Mouse (Mus musculus) limb, embryonic 11.5 days (tissue): ENCODE data around the gene Sgms1. TPM values are rescaled to one million over a fixed set of nuclear protein-coding genes. Genes with fewer than 3 reads are reported as not detected.

Experiments
- ATAC-seq: fragments of 200-750 bp; cut with Nextera tagmentation; 2 replicates; pipeline ENCODE4 v1.8.0; 2017; ENCODE audit warnings: low read depth; ENCODE audit not compliant: insufficient number of reproducible peaks, low FRiP score, low TSS enrichment
- DNase-seq: peaks from one replicate; pipeline ENCODE4 v3.0.0-alpha.2; 2015; ENCODE audit warnings: low spot score
- H3K27ac ChIP-seq: fragments of 300-500 bp; sonication (generic); replicated peaks from 2 replicates; pipeline ENCODE4 v1.5.1; 2014; ENCODE audit warnings: low read depth, mild to moderate bottlenecking, low read length
- H3K27me3 ChIP-seq: fragments of 300-500 bp; sonication (generic); 2 replicates; pipeline ENCODE4 v1.6.1; 2014; ENCODE audit warnings: mild to moderate bottlenecking, low read length, mixed read lengths; ENCODE audit not compliant: control insufficient read depth, insufficient read depth
- H3K36me3 ChIP-seq: fragments of 300-500 bp; sonication (generic); 2 replicates; pipeline ENCODE4 v1.6.1; 2014; ENCODE audit warnings: mild to moderate bottlenecking, low read length, moderate library complexity, mixed read lengths; ENCODE audit not compliant: control insufficient read depth, insufficient read depth
- H3K4me1 ChIP-seq: fragments of 300-500 bp; sonication (generic); 2 replicates; pipeline ENCODE4 v1.6.1; 2014; ENCODE audit warnings: low read length, mixed read lengths; ENCODE audit not compliant: control insufficient read depth, insufficient read depth
- H3K4me2 ChIP-seq: fragments of 300-500 bp; sonication (generic); 2 replicates; pipeline ENCODE4 v1.6.1; 2014; ENCODE audit warnings: low read depth, mild to moderate bottlenecking, moderate library complexity; ENCODE audit not compliant: severe bottlenecking
- H3K4me3 ChIP-seq: fragments of 300-500 bp; sonication (generic); 2 replicates; pipeline ENCODE4 v1.5.1; 2014; ENCODE audit warnings: low read depth, low read length
- H3K9ac ChIP-seq: fragments of 300-500 bp; sonication (generic); 2 replicates; pipeline ENCODE4 v1.6.1; 2014; ENCODE audit warnings: mild to moderate bottlenecking, low read length
- H3K9me3 ChIP-seq: fragments of 300-500 bp; sonication (generic); 2 replicates; pipeline ENCODE4 v1.6.1; 2016; ENCODE audit warnings: low read length; ENCODE audit not compliant: control insufficient read depth
- WGBS: fragments of 180-500 bp; shearing (Covaris S2); extraction: QIAGEN DNeasy Blood & Tissue Kit; methylation state at CpG from one replicate; pipeline ENCODE4 v1.1.7; 2014; 5-methylcytosine and 5-hydroxymethylcytosine counted together
- polyA plus RNA-seq: library from polyadenylated mRNA; unstranded; fragments of >200 nt; fragmentation: Nextera tagmentation; extraction: Ambion mirVana; gene quantifications from 2 replicates; pipeline ENCODE4 v1.2.1, GENCODE M21; 2014

The Sgms1 gene
- polyA plus RNA-seq, 1 experiment from 2014 or later, result 13.5 TPM

GRCm38 (mm10) chr19:32388191-32388921 is 1.2 kb downstream of the Sgms1 start:
- ATAC-seq, result peak; percentile 85

GRCm38 (mm10) chr19:32387403-32388190 is 1.9 kb downstream of the Sgms1 start:
- 0 out of 2 replicates have a peak, but pooled peaks cover 3% of the 10 kb centered on the region for H3K27me3 ChIP-seq
- H3K27ac ChIP-seq, result no peak overlapping the region
- H3K4me1 ChIP-seq, result peaks cover 9% of the 10 kb centered on the region; the same call in 1 of the 2 replicates
- no peaks in the 10 kb centered on the region for H3K36me3 ChIP-seq
- WGBS, result under 1% methylated on average over 66 of the region's 74 CpGs
- ATAC-seq (peak; percentile 22), DNase-seq (peak; percentile 53)
- H3K4me3 ChIP-seq, result peak overlapping the region; percentile 73
- peak overlapping the region; percentile 85 for H3K9ac ChIP-seq
- 0 out of 2 replicates have a peak, but pooled peaks cover 2% of the 10 kb centered on the region for H3K9me3 ChIP-seq
- peak overlapping the region; percentile 98 for H3K4me2 ChIP-seq

More at GRCm38 (mm10) chr19:32388191-32388921, 1.2 kb downstream of the Sgms1 start:
- H3K9me3 ChIP-seq, result 0 out of 2 replicates have a peak, but pooled peaks cover 2% of the 10 kb centered on the region
- peak overlapping the region; percentile 73 for H3K4me3 ChIP-seq
- 0 out of 2 replicates have a peak, but pooled peaks cover 3% of the 10 kb centered on the region for H3K27me3 ChIP-seq
- DNase-seq, result peak; percentile 89
- peak overlapping the region; percentile 83 for H3K27ac ChIP-seq
- peak overlapping the region; percentile 98 for H3K4me2 ChIP-seq
- peaks cover 9% of the 10 kb centered on the region; the same call in 1 of the 2 replicates for H3K4me1 ChIP-seq
- under 1% methylated on average over 56 of the region's 75 CpGs for WGBS
- peak overlapping the region; percentile 85 for H3K9ac ChIP-seq
- no peaks in the 10 kb centered on the region for H3K36me3 ChIP-seq

GRCm38 (mm10) chr19:32386556-32387402 is 2.7 kb downstream of the Sgms1 start:
- 24% methylated on average over 19 of the region's 19 CpGs for WGBS
- DNase-seq, result no peak

GRCm38 (mm10) chr19:32383738-32384137 is 5.8 kb downstream of the Sgms1 start:
- Histone ChIP-seq H3K27ac (no peak overlapping the region), H3K4me1 (peaks cover 4% of the 10 kb centered on the region; the same call in 1 of the 2 replicates), H3K9me3 (no peaks in the 10 kb centered on the region), H3K27me3 (0 out of 2 replicates have a peak, but pooled peaks cover 3% of the 10 kb centered on the region), H3K4me2 (no peak overlapping the region), H3K4me3 (no peak overlapping the region), H3K36me3 (no peaks in the 10 kb centered on the region), H3K9ac (no peak overlapping the region)
- no peak for DNase-seq
- 93% methylated on average over 8 of the region's 8 CpGs for WGBS
- ATAC-seq, result no peak

More at GRCm38 (mm10) chr19:32386556-32387402, 2.7 kb downstream of the Sgms1 start:
- Histone ChIP-seq H3K36me3 (no peaks in the 10 kb centered on the region), H3K27me3 (0 out of 2 replicates have a peak, but pooled peaks cover 3% of the 10 kb centered on the region), H3K27ac (no peak overlapping the region), H3K9me3 (0 out of 2 replicates have a peak, but pooled peaks cover 2% of the 10 kb centered on the region), H3K4me1 (peaks cover 9% of the 10 kb centered on the region; the same call in 1 of the 2 replicates), H3K9ac (peak overlapping the region; percentile 85; the same call in 1 of the 2 replicates), H3K4me3 (peak overlapping the region; percentile 73), H3K4me2 (peak overlapping the region; percentile 98)
- ATAC-seq, result no peak

- Histone ChIP-seq H3K4me2 (no peak overlapping the region), H3K27me3 (0 out of 2 replicates have a peak, but pooled peaks cover 3% of the 10 kb centered on the region), H3K4me1 (peaks cover 3% of the 10 kb centered on the region; the same call in 1 of the 2 replicates), H3K27ac (no peak overlapping the region), H3K36me3 (no peaks in the 10 kb centered on the region), H3K9ac (no peak overlapping the region), H3K4me3 (no peak overlapping the region), H3K9me3 (no peaks in the 10 kb centered on the region)
- WGBS, result 70% methylated on average over 3 of the region's 3 CpGs
- DNase-seq, result no peak
- no peak for ATAC-seq
Measured at GRCm38 (mm10) chr19:32381511-32381961, 8.0 kb downstream of the Sgms1 start.

GRCm38 (mm10) chr19:32380748-32381147 is 8.8 kb downstream of the Sgms1 start:
- H3K4me1 ChIP-seq, result 0 out of 2 replicates have a peak, but pooled peaks cover 2% of the 10 kb centered on the region
- 90% methylated on average over 11 of the region's 11 CpGs for WGBS
- H3K9me3 ChIP-seq, result no peaks in the 10 kb centered on the region
- DNase-seq (no peak), ATAC-seq (no peak)
- H3K36me3 ChIP-seq, result no peaks in the 10 kb centered on the region
- H3K9ac ChIP-seq, result no peak overlapping the region
- no peak overlapping the region for H3K27ac ChIP-seq
- H3K4me2 ChIP-seq, result no peak overlapping the region
- no peak overlapping the region for H3K4me3 ChIP-seq
- no peaks in the 10 kb centered on the region for H3K27me3 ChIP-seq

GRCm38 (mm10) chr19:32379239-32379920 is 10.1 kb downstream of the Sgms1 start:
- Histone ChIP-seq H3K27ac (no peak overlapping the region), H3K4me3 (no peak overlapping the region), H3K9ac (no peak overlapping the region), H3K36me3 (no peaks in the 10 kb centered on the region), H3K4me1 (0 out of 2 replicates have a peak, but pooled peaks cover 2% of the 10 kb centered on the region), H3K4me2 (no peak overlapping the region), H3K27me3 (no peaks in the 10 kb centered on the region), H3K9me3 (no peaks in the 10 kb centered on the region)
- WGBS, result 88% methylated on average over 6 of the region's 6 CpGs
- DNase-seq, result no peak
- ATAC-seq, result no peak
